Mouse (Mus musculus) heart, postnatal 25 days (tissue): ENCODE measurements around the gene Emc4. TPM values are rescaled to one million over a fixed set of nuclear protein-coding genes. Genes with fewer than 3 reads are reported as not detected.

Experiments used
- DNase-seq: peaks from one replicate; pipeline ENCODE4 v3.0.0; 2022; ENCODE audit warnings: low spot score
- intact Hi-C: fragments of 180-260 bp; cut with DNase I; formaldehyde crosslinking; loops from one replicate; pipeline ENCODE4 v1.15.1; 2025
- total RNA-seq, 2 experiments: library from RNA; stranded (reverse); gene quantifications; 2 replicates each; pipeline ENCODE4 v1.2.3; 2021

Emc4 gene
- 10 to 100 TPM; 60.5 to 61.0 TPM for total RNA-seq

GRCm38 (mm10) chr2:112367726-112368673 lies at the start of gene Emc4:
Gene Emc4 (minus strand): TSS chr2:112368027.
- DNase-seq: peak; percentile 71
- intact Hi-C loops: loop anchor here (1.0 to 5.0 kb wide), 2 partner anchors 86 to 106 kb away; partner anchors contain the start of genes Emc7 and Nop10

- DNase-seq: no peak
- intact Hi-C loops: no loop called here
Observed at GRCm38 (mm10) chr2:112407030-112407429, 39.2 kb upstream of the Emc4 start.

- no peak for DNase-seq
- intact Hi-C loops: no loop called here
Observed at GRCm38 (mm10) chr2:112396649-112397048, 28.8 kb upstream of the Emc4 start.

GRCm38 (mm10) chr2:112393958-112394357 lies 26.1 kb upstream of the Emc4 start:
- intact Hi-C loops: no loop called here
- DNase-seq: no peak

- intact Hi-C loops: no loop called here
- no peak for DNase-seq
Observed at GRCm38 (mm10) chr2:112392689-112393088, 24.9 kb upstream of the Emc4 start.

- intact Hi-C loops: no loop called here
- no peak for DNase-seq
Observed at GRCm38 (mm10) chr2:112391346-112392000, 23.6 kb upstream of the Emc4 start.

- intact Hi-C loops: no loop called here
- DNase-seq: no peak
Observed at GRCm38 (mm10) chr2:112390843-112391242, 23.0 kb upstream of the Emc4 start.

- intact Hi-C loops: no loop called here
Observed at GRCm38 (mm10) chr2:112381219-112381618, 13.4 kb upstream of the Emc4 start.

GRCm38 (mm10) chr2:112380131-112380530 lies 12.3 kb upstream of the Emc4 start:
- intact Hi-C loops: no loop called here
- no peak for DNase-seq

More at GRCm38 (mm10) chr2:112381219-112381618, 13.4 kb upstream of the Emc4 start:
- DNase-seq: no peak

GRCm38 (mm10) chr2:112378973-112379898 lies 11.4 kb upstream of the Emc4 start, which contains the start of gene Katnbl1:
Gene Katnbl1 (plus strand): TSS chr2:112379211.
- intact Hi-C loops: loop anchor here (1.0 to 2.0 kb wide), 2 partner anchors 76 to 103 kb away; partner anchors contain the start of gene Emc7
- peak; percentile 87 for DNase-seq

GRCm38 (mm10) chr2:112374610-112375009 lies 6.8 kb upstream of the Emc4 start:
- intact Hi-C loops: no loop called here

GRCm38 (mm10) chr2:112373141-112373540 lies 5.3 kb upstream of the Emc4 start:
- peak; percentile 4 for DNase-seq
- intact Hi-C loops: no loop called here

More at GRCm38 (mm10) chr2:112374610-112375009, 6.8 kb upstream of the Emc4 start:
- DNase-seq: peak; percentile 15

GRCm38 (mm10) chr2:112369941-112370340 lies 2.1 kb upstream of the Emc4 start:
- intact Hi-C loops: loop anchor here (5.0 kb wide), 1 partner anchor 108 kb away; the partner anchor contains the start of gene Nop10
- peak; percentile 44 for DNase-seq

- intact Hi-C loops: loop anchor here (5.0 kb wide), 1 partner anchor 105 kb away; the partner anchor contains the start of gene Nop10
- DNase-seq: no peak
Observed at GRCm38 (mm10) chr2:112367222-112367621, 605 bp downstream of the Emc4 start.

GRCm38 (mm10) chr2:112360781-112361169 lies 7.1 kb downstream of the Emc4 start:
- DNase-seq: no peak

GRCm38 (mm10) chr2:112360012-112360780 lies 7.6 kb downstream of the Emc4 start:
- intact Hi-C loops: no loop called here
- DNase-seq: no peak

More at GRCm38 (mm10) chr2:112360781-112361169, 7.1 kb downstream of the Emc4 start:
- intact Hi-C loops: no loop called here

- intact Hi-C loops: no loop called here
- DNase-seq: no peak
Observed at GRCm38 (mm10) chr2:112359611-112360010, 8.2 kb downstream of the Emc4 start.

GRCm38 (mm10) chr2:112353685-112354455 lies 14.0 kb downstream of the Emc4 start:
- intact Hi-C loops: no loop called here
- DNase-seq: no peak
